Mouse (Mus musculus) E14TG2a.4 (cell line): ENCODE results near the gene Lnpep.
"Not testable (repeated sequence)": the region's sequence is repeated elsewhere in the genome, so short reads cannot be mapped to it uniquely, and the experiment has no call there.

Experiments used
- H3K27me3 ChIP-seq: 2 replicates; pipeline ENCODE4 v1.6.1; 2014; ENCODE audit warnings: low read length, control low read depth; ENCODE audit not compliant: insufficient read depth
- H3K36me3 ChIP-seq: 2 replicates; pipeline ENCODE4 v1.6.1; 2014; ENCODE audit warnings: low read length, control low read depth; ENCODE audit not compliant: insufficient read depth
- H3K4me1 ChIP-seq: replicated peaks from 2 replicates; pipeline ENCODE4 v1.6.1; 2014; ENCODE audit warnings: low read depth, low read length, control low read depth
- H3K4me3 ChIP-seq: replicated peaks from 2 replicates; pipeline ENCODE4 v1.5.1; 2014; ENCODE audit warnings: mild to moderate bottlenecking, low read length
- H3K9me3 ChIP-seq: 2 replicates; pipeline ENCODE4 v1.6.1; 2014; ENCODE audit warnings: low read length, control low read depth
- CTCF ChIP-seq: conservative IDR thresholded peaks from 2 replicates; pipeline ENCODE4 v1.5.1; 2014; ENCODE audit warnings: low read length
- NANOG ChIP-seq: IDR thresholded peaks from 2 replicates; pipeline ENCODE4 v1.6.1; 2014; ENCODE audit warnings: borderline replicate concordance, low read length, mixed read lengths
- POU5F1 ChIP-seq: IDR thresholded peaks from 2 replicates; pipeline ENCODE4 v1.6.1; 2014; ENCODE audit warnings: low read length, borderline replicate concordance

Gene Lnpep

GRCm38 (mm10) chr17:17628237-17628879 lies 3.5 kb upstream of the Lnpep start:
- not testable (repeated sequence) for H3K4me3 ChIP-seq, H3K36me3 ChIP-seq, H3K27me3 ChIP-seq
- peak; percentile 32; the same call in 1 of the 2 replicates for TF ChIP-seq NANOG
- peaks cover 21% of the 10 kb centered on the region for H3K4me1 ChIP-seq
- peaks cover 19% of the 10 kb centered on the region for H3K9me3 ChIP-seq

- peaks cover 29% of the 10 kb centered on the region for H3K4me1 ChIP-seq
- H3K4me3 ChIP-seq: no peak overlapping the region
- H3K9me3 ChIP-seq: peaks cover 19% of the 10 kb centered on the region
- no peaks in the 10 kb centered on the region for H3K36me3 ChIP-seq
- H3K27me3 ChIP-seq: no peaks in the 10 kb centered on the region
- TF ChIP-seq POU5F1: no peak
- no peak for TF ChIP-seq CTCF
- no peak for TF ChIP-seq NANOG
These were observed 2.7 kb upstream of the Lnpep start for GRCm38 (mm10) chr17:17627558-17627957.

- peak overlapping the region; percentile 99 for H3K4me3 ChIP-seq
- no peak for TF ChIP-seq NANOG
- TF ChIP-seq POU5F1: no peak
- TF ChIP-seq CTCF: no peak
- peaks cover 19% of the 10 kb centered on the region for H3K9me3 ChIP-seq
- H3K36me3 ChIP-seq: no peaks in the 10 kb centered on the region
- H3K4me1 ChIP-seq: peaks cover 43% of the 10 kb centered on the region
- no peaks in the 10 kb centered on the region for H3K27me3 ChIP-seq
These were observed 1.2 kb upstream of the Lnpep start for GRCm38 (mm10) chr17:17625887-17626679.

- Histone ChIP-seq H3K4me1 (peaks cover 43% of the 10 kb centered on the region), H3K9me3 (peaks cover 14% of the 10 kb centered on the region), H3K27me3 (no peaks in the 10 kb centered on the region), H3K4me3 (peak overlapping the region; percentile 99), H3K36me3 (no peaks in the 10 kb centered on the region)
- TF ChIP-seq NANOG: no peak
- TF ChIP-seq CTCF: no peak
- TF ChIP-seq POU5F1: no peak
These were observed 361 bp downstream of the Lnpep start for GRCm38 (mm10) chr17:17624421-17624956.

- Histone ChIP-seq H3K27me3 (no peaks in the 10 kb centered on the region), H3K4me3 (peak overlapping the region; percentile 99), H3K4me1 (peaks cover 43% of the 10 kb centered on the region), H3K36me3 (peaks cover 4% of the 10 kb centered on the region; the same call in 1 of the 2 replicates), H3K9me3 (peaks cover 9% of the 10 kb centered on the region)
- no peak for TF ChIP-seq CTCF
- TF ChIP-seq NANOG: no peak
- TF ChIP-seq POU5F1: no peak
These were observed 895 bp downstream of the Lnpep start for GRCm38 (mm10) chr17:17623890-17624420.

- peaks cover 5% of the 10 kb centered on the region; the same call in 1 of the 2 replicates for H3K36me3 ChIP-seq
- H3K9me3 ChIP-seq: peaks cover 3% of the 10 kb centered on the region
- peaks cover 43% of the 10 kb centered on the region for H3K4me1 ChIP-seq
- no peaks in the 10 kb centered on the region for H3K27me3 ChIP-seq
- peak overlapping the region; percentile 99 for H3K4me3 ChIP-seq
- TF ChIP-seq CTCF (no peak), POU5F1 (no peak), NANOG (no peak)
These were observed 1.5 kb downstream of the Lnpep start for GRCm38 (mm10) chr17:17623221-17623889.

- H3K27me3 ChIP-seq: no peaks in the 10 kb centered on the region
- H3K9me3 ChIP-seq: no peaks in the 10 kb centered on the region
- no peak for TF ChIP-seq NANOG
These were observed 2.3 kb downstream of the Lnpep start for GRCm38 (mm10) chr17:17622576-17622975.

GRCm38 (mm10) chr17:17621586-17621985 lies 3.3 kb downstream of the Lnpep start:
- Histone ChIP-seq H3K36me3 (peaks cover 5% of the 10 kb centered on the region; the same call in 1 of the 2 replicates), H3K4me1 (peaks cover 39% of the 10 kb centered on the region), H3K27me3 (no peaks in the 10 kb centered on the region), H3K4me3 (no peak overlapping the region), H3K9me3 (no peaks in the 10 kb centered on the region)
- TF ChIP-seq POU5F1: no peak
- no peak for TF ChIP-seq CTCF
- no peak for TF ChIP-seq NANOG

More at GRCm38 (mm10) chr17:17622576-17622975, 2.3 kb downstream of the Lnpep start:
- Histone ChIP-seq H3K4me3 (peak overlapping the region; percentile 99), H3K36me3 (peaks cover 5% of the 10 kb centered on the region; the same call in 1 of the 2 replicates), H3K4me1 (peaks cover 38% of the 10 kb centered on the region)
